Mouse (Mus musculus): ENCODE data around the gene Dcaf8.

Gene Dcaf8

GRCm38 (mm10) chr1:172147835-172148278, at the start of gene Dcaf8:
TSS of gene Dcaf8 (plus strand) at chr1:172148084.
- DNase-seq: peak; percentile 98 to 99

- no peak for DNase-seq
These were observed 48.4 kb upstream of the Dcaf8 start for GRCm38 (mm10) chr1:172099325-172100033.

GRCm38 (mm10) chr1:172103619-172104018, 44.3 kb upstream of the Dcaf8 start:
- no peak for DNase-seq

- DNase-seq: no peak
These were observed 42.8 kb upstream of the Dcaf8 start for GRCm38 (mm10) chr1:172105101-172105500.

- no peak for DNase-seq
These were observed 40.0 kb upstream of the Dcaf8 start for GRCm38 (mm10) chr1:172107777-172108477.

GRCm38 (mm10) chr1:172116948-172117347, 30.9 kb upstream of the Dcaf8 start:
- no peak for DNase-seq

GRCm38 (mm10) chr1:172119100-172119499, 28.8 kb upstream of the Dcaf8 start:
- DNase-seq: no peak

GRCm38 (mm10) chr1:172119720-172120119, 28.2 kb upstream of the Dcaf8 start:
- peak in 1 of 2 experiments; percentile 14 for DNase-seq

- DNase-seq: no peak
These were observed 25.2 kb upstream of the Dcaf8 start for GRCm38 (mm10) chr1:172122671-172123070.

- no peak for DNase-seq
These were observed 23.3 kb upstream of the Dcaf8 start for GRCm38 (mm10) chr1:172124572-172124971.

- DNase-seq: peak; percentile 66 to 75
These were observed 21.2 kb upstream of the Dcaf8 start, which contains the start of gene Pex19 for GRCm38 (mm10) chr1:172126376-172127347. TSS of gene Pex19 (plus strand) at chr1:172126755.

- no peak for DNase-seq
These were observed 20.4 kb upstream of the Dcaf8 start for GRCm38 (mm10) chr1:172127487-172127886.

GRCm38 (mm10) chr1:172128563-172128962, 19.3 kb upstream of the Dcaf8 start:
- no peak for DNase-seq

GRCm38 (mm10) chr1:172129108-172129507, 18.8 kb upstream of the Dcaf8 start:
- DNase-seq: no peak

- DNase-seq: no peak
These were observed 18.1 kb upstream of the Dcaf8 start for GRCm38 (mm10) chr1:172129780-172130179.

GRCm38 (mm10) chr1:172132319-172132718, 15.6 kb upstream of the Dcaf8 start:
- DNase-seq: no peak

- no peak for DNase-seq
These were observed 14.3 kb upstream of the Dcaf8 start for GRCm38 (mm10) chr1:172133535-172133934.

GRCm38 (mm10) chr1:172134072-172134471, 13.8 kb upstream of the Dcaf8 start:
- no peak for DNase-seq

- DNase-seq: no peak
These were observed 7.7 kb upstream of the Dcaf8 start for GRCm38 (mm10) chr1:172140160-172140559.

- DNase-seq: no peak
These were observed 7.1 kb upstream of the Dcaf8 start for GRCm38 (mm10) chr1:172140825-172141224.

GRCm38 (mm10) chr1:172141529-172141928, 6.4 kb upstream of the Dcaf8 start:
- no peak for DNase-seq

- peak; percentile 38 to 47 for DNase-seq
These were observed 4.3 kb upstream of the Dcaf8 start for GRCm38 (mm10) chr1:172143570-172143969.

Data from thymus, postnatal 36 days (tissue).